Mouse (Mus musculus): ENCODE results near the gene Ly6g5b.

DNA sequence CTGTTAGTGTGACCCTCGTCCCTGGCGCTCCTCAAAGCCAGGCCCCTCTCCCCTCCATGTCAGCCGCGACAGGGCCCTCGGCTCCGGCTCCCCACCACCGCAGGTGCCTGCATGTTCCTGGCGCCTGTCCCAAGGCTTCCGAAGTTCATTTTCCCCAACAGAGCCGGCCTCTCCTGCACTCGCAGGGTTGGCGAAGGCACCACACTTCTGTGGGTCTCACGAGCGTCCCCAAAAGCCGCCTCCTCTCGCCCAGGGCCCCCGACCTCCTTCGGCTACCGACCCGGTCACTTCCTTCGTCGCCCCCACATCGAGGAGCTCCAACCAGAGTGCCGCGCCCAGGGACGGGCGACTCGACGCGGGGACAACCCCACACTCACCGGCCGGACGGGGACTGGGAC lies 5.5 kb upstream of the Ly6g5b start:
- TF ChIP-seq GATA1 (IDR thresholded peaks at IDR 0.05; ENCODE audit: low read length), result no peak
- TF ChIP-seq TAL1 (IDR thresholded peaks at IDR 0.05; ENCODE audit: low read length), result no peak

Data from erythroblast, embryonic 14.5 days (primary cell).